Mouse (Mus musculus): ENCODE measurements around the gene Cenpt. TPM values are rescaled to one million over a fixed set of nuclear protein-coding genes. Genes with fewer than 3 reads are reported as not detected.

The Cenpt gene
- total RNA-seq, 2 experiments from 2014 or later: 14.0 to 16.6 TPM

GRCm38 (mm10) chr8:105812511-105812910 is 40.6 kb downstream of the Cenpt start:
- DNase-seq (ENCODE audit: low spot score in 2 of 2): no peak
- intact Hi-C loops (cut with DNase I): no loop called here

- intact Hi-C loops (cut with DNase I): no loop called here
Measured at GRCm38 (mm10) chr8:105811543-105811942, 41.5 kb downstream of the Cenpt start.

DNA sequence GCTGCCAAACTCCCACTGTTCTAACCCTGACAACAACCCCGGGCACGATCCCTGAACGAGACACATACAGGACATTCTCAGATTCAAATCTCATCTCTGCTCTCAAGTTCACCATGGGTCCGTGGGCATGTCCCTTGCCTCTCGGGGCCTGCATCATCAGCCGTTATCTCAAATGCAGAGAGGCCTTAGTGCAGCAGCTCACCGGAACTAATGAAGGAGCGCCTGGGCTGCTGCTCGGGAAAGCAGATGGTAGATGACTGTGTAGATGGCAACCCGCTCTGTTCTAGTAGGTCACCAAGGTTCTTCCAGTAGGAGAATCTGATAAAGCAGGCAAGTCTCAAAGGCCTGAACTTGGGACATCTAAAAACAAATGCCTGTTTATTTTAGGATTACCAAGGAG is 42.0 kb downstream of the Cenpt start:
- intact Hi-C loops (cut with DNase I): no loop called here
- no peak for DNase-seq (ENCODE audit: low spot score in 2 of 2)

More at GRCm38 (mm10) chr8:105811543-105811942, 41.5 kb downstream of the Cenpt start:
- no peak for DNase-seq (ENCODE audit: low spot score in 2 of 2)

GRCm38 (mm10) chr8:105810245-105810786 is 42.8 kb downstream of the Cenpt start:
- DNase-seq (ENCODE audit: low spot score in 2 of 2): no peak
- intact Hi-C loops (cut with DNase I): no loop called here

GRCm38 (mm10) chr8:105808480-105808879 is 44.6 kb downstream of the Cenpt start:
- intact Hi-C loops (cut with DNase I): no loop called here
- DNase-seq (ENCODE audit: low spot score in 2 of 2): no peak

DNA sequence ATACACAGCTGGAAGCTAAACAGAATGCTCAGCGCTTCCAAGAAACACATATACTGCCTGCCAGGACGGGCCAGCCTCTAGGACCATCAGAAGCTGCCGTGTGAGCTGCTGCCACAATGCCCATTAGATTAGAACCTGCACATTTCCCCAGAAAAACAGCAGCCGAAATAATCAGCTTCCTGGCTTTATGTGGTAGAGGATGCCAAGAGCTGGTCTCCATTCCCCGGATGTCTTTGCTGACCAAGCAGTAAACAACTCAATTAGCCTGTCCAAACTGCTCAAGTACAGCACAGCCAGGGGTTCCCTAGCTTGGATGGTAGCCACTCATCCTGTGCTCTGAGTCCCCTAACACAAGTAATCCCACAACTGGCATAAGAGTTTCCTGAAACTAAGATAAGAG is 45.3 kb downstream of the Cenpt start:
- intact Hi-C loops (cut with DNase I): no loop called here
- DNase-seq (ENCODE audit: low spot score in 2 of 2): no peak

- no peak for DNase-seq (ENCODE audit: low spot score in 2 of 2)
- intact Hi-C loops (cut with DNase I): no loop called here
Measured at GRCm38 (mm10) chr8:105805964-105806363, 47.1 kb downstream of the Cenpt start.

GRCm38 (mm10) chr8:105805346-105805745 is 47.7 kb downstream of the Cenpt start:
- intact Hi-C loops (cut with DNase I): no loop called here
- no peak for DNase-seq (ENCODE audit: low spot score in 2 of 2)

- intact Hi-C loops (cut with DNase I): no loop called here
- no peak for DNase-seq (ENCODE audit: low spot score in 2 of 2)
Measured at GRCm38 (mm10) chr8:105804797-105805196, 48.3 kb downstream of the Cenpt start.

DNA sequence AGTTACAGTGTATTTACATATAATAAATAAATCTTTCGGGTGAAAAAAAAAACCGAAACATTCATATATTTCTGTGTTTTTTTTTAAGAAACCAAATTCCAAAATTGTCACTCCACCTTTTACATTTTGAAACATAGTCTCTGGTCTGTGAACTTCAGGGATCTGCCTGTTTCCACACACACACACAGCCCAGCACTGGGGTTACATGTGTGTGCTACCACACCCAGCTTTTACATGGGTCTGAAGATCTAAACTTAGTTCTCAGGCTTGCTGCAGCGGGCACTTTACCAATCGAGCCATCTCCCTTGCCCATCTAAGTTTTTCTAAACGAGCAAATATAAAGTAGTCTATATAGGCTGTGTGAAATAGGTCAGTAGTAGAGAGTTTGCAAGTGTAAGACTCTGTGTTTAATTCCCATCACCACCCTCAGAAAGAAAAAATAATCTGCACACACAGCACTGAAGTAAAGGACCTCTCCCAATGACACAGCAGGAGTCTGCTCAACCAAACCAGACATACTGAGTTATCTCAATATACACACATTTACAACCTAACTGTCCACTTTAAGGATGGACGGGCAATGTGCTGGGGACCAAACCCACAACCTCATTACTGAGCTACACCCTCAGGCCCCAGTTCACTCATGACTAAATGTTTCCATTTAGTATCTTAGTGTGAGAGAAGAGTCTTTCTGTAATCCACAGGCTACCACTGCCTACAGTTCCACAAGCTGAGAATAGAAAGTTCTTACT is 51.7 kb downstream of the Cenpt start:
- DNase-seq (ENCODE audit: low spot score in 2 of 2): no peak
- intact Hi-C loops (cut with DNase I): no loop called here

GRCm38 (mm10) chr8:105799091-105799812 is 53.8 kb downstream of the Cenpt start:
- DNase-seq (ENCODE audit: low spot score in 2 of 2): peak in 1 of 2 experiments; percentile 37
- intact Hi-C loops (cut with DNase I): no loop called here

DNA sequence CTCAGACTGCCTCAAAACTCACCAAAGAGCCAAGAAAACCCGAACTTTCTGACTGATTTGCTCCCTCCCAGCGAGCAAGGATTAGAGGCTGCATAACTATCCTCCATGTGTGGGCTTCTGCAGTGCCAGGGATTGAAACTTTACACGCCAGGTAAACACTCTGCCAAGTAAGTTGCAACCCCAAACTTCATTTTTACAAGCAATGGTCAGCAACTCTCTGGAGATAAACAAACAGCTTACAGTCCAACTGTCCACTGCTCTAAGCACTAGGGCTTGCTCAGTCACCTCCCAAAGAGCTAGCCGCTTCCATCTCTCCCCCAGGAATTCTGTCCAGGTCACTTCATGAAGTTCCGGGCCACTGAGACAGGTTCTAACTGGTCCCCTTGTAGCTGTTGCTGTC is 54.7 kb downstream of the Cenpt start:
- DNase-seq (ENCODE audit: low spot score in 2 of 2): no peak
- intact Hi-C loops (cut with DNase I): no loop called here

GRCm38 (mm10) chr8:105795785-105796184 is 57.3 kb downstream of the Cenpt start:
- DNase-seq (ENCODE audit: low spot score in 2 of 2): no peak
- intact Hi-C loops (cut with DNase I): no loop called here

Other genes with a start within 250 kb of the Cenpt start
- 10 to 100 TPM; 77.0 to 81.5 TPM for gene Ripor1, start 248.0 kb downstream of the Cenpt start, total RNA-seq (2021)
- gene Ctcf, start 216.7 kb downstream of the Cenpt start, total RNA-seq (2021): 10 to 100 TPM; 63.7 to 68.5 TPM
- gene Agrp, start 215.9 kb downstream of the Cenpt start, total RNA-seq (2021): not detected
- 10 to 100 TPM; 58.0 to 61.9 TPM for gene Carmil2, start 167.0 kb downstream of the Cenpt start, total RNA-seq (2021)
- 10 to 100 TPM; 44.5 to 51.9 TPM for gene Acd, start 152.2 kb downstream of the Cenpt start, total RNA-seq (2021)
- gene Pard6a, start 152.1 kb downstream of the Cenpt start, total RNA-seq (2021): 10 to 100 TPM; 41.2 to 46.6 TPM
- gene 4933405L10Rik, start 145.6 kb downstream of the Cenpt start, total RNA-seq (2021): under 1 TPM; 0.53 to 0.60 TPM
- 1 to 10 TPM; 8.7 to 9.8 TPM for gene Enkd1, start 145.1 kb downstream of the Cenpt start, total RNA-seq (2021)
- gene Gfod2, start 94.6 kb downstream of the Cenpt start, total RNA-seq (2021): 10 to 100 TPM; 22.0 to 25.5 TPM
- 10 to 100 TPM; 24.4 to 25.8 TPM for gene Ranbp10, start 25.9 kb downstream of the Cenpt start, total RNA-seq (2021)
- gene Tsnaxip1, start 25.5 kb downstream of the Cenpt start, total RNA-seq (2021): not detected
- 10 to 100 TPM; 40.0 to 40.4 TPM for gene Thap11, start 1.9 kb upstream of the Cenpt start, total RNA-seq (2021)
- 10 to 100 TPM; 21.8 to 32.1 TPM for gene Nutf2, start 7.3 kb upstream of the Cenpt start, total RNA-seq (2021)
- 10 to 100 TPM; 58.1 to 62.9 TPM for gene Edc4, start 27.6 kb upstream of the Cenpt start, total RNA-seq (2021)
- 1 to 10 TPM; 3.1 to 3.2 TPM for gene Nrn1l, start 40.3 kb upstream of the Cenpt start, total RNA-seq (2021)
- 1 to 10 TPM; 8.1 to 8.5 TPM for gene Pskh1, start 47.2 kb upstream of the Cenpt start, total RNA-seq (2021)
- under 1 TPM; 0.85 to 0.96 TPM for gene Ctrl, start 80.6 kb upstream of the Cenpt start, total RNA-seq (2021)
- gene Psmb10, start 85.2 kb upstream of the Cenpt start, total RNA-seq (2021): 10 to 100 TPM; 84.9 to 92.0 TPM
- 10 to 100 TPM; 28.0 to 32.5 TPM for gene Lcat, start 90.1 kb upstream of the Cenpt start, total RNA-seq (2021)
- gene Slc12a4, start 112.8 kb upstream of the Cenpt start, total RNA-seq (2021): 10 to 100 TPM; 20.0 to 23.3 TPM
- gene Dpep3, start 126.2 kb upstream of the Cenpt start, total RNA-seq (2021): not detected
- gene Dus2, start 138.1 kb upstream of the Cenpt start, total RNA-seq (2021): 10 to 100 TPM; 16.7 to 18.9 TPM
- not detected for gene Dpep2nb, start 152.7 kb upstream of the Cenpt start, total RNA-seq (2021)
- gene Ddx28, start 158.6 kb upstream of the Cenpt start, total RNA-seq (2021): 10 to 100 TPM; 12.8 to 13.8 TPM
- gene Nfatc3, start 205.6 kb upstream of the Cenpt start, total RNA-seq (2021): 10 to 100 TPM in 1 of 2 experiments, 1 to 10 TPM in 1; 9.3 to 12.2 TPM